Mouse (Mus musculus): ENCODE data around the gene Nrm.

Nrm gene

DNA sequence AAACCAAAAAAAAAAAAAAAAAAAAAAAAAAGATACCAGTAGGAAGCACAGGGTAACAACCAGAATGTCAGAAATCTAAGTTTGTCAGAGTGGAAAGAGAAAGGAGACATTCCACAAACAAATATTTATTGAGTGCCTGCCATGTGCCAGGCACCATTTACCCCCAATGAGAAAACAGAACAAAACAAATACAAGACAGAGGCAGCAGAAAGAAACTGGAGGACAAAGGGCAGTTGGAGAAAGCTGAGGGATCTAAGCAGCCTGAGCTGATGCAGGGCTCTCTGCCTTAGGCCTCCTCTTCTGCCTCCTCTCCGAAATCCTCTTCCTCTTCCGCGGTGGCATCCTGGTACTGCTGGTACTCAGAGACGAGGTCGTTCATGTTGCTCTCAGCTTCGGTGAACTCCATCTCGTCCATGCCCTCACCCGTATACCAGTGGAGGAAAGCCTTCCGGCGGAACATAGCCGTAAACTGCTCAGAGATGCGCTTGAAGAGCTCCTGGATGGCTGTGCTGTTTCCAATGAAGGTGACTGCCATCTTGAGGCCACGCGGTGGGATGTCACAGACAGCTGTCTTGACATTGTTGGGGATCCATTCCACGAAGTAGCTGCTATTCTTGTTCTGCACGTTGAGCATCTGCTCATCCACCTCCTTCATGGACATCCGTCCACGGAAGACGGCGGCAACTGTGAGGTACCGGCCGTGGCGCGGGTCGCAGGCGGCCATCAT lies 26.3 kb upstream of the Nrm start:
- DNase-seq (ENCODE audit: low read depth, low spot score), result peak; percentile 55

DNA sequence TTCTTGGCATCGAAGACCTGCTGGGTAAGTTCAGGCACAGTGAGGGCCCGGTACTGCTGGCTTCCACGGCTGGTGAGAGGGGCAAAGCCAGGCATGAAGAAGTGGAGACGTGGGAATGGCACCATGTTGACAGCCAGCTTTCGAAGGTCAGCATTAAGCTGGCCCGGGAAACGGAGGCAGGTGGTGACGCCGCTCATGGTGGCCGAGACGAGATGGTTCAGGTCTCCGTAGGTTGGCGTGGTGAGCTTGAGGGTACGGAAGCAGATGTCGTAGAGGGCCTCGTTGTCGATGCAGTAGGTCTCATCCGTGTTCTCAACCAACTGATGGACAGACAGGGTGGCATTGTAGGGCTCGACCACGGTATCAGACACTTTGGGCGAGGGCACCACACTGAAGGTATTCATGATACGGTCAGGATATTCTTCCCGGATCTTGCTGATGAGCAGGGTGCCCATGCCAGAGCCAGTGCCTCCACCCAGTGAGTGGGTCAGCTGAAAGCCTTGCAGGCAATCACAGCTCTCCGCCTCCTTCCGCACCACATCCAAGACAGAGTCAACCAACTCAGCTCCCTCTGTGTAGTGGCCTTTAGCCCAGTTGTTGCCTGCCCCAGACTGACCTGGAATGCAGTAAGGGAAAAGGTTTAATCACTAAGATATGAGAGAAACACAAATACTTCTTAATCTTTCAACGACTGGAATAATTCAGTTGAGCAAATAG lies 25.5 kb upstream of the Nrm start:
- DNase-seq (ENCODE audit: low read depth, low spot score), result no peak

DNA sequence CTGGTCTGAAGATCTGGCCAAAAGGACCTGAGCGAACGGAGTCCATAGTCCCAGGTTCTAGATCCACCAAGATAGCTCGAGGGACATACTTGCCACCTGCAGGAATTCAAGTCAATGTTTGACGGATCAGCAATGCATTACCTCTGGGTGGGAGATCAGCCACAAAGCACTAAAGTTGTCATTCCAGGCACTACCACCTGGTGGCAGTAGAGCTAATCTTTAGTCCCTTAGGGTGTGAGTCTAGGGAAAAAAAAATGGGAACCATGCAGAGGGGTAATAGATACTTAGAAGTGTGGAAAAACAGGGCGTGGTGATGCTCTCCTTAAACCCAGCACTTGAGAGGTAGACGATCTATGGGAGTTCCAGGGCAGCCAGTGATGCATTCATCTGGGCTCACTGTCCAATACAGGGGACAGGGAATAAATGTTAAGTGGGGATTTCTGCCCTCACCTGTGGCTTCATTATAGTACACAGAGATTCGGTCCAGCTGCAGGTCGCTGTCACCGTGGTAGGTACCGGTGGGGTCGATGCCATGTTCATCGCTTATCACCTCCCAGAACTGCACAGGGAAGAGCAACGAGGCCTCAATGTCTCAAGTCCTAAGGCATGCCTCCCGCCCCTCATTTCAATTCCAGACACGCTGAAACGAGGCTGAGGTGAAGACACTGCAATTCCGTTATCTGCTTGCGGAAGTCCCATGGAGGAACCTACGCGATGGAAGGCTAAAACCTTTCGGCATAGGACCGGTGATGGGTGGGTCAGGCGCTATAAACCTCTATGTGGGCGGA lies 24.7 kb upstream of the Nrm start:
- peak; percentile 98 for DNase-seq (ENCODE audit: low read depth, low spot score)

DNA sequence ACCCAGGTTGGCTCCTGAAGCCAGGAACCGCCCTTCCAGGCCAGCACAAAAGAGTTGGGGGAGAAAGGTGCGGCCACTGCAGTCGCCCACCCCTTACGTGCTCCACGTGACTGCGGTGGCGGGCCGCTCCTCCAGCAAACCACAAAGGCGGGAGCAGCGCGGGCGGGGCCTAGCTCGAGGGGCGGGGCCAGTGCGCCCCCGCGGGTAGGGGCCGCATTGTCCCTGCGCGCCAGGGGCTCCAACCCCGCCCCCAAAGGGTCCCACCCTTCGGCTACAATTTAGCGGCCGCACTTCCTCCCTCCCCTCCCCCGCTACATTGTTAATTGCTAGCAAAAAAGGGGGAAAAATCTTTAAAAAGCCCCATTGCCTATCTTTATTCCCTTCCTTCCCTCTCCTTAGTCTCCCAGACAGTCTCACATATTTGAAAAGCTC lies 24.1 kb upstream of the Nrm start:
- DNase-seq (ENCODE audit: low read depth, low spot score), result peak; percentile 84

DNA sequence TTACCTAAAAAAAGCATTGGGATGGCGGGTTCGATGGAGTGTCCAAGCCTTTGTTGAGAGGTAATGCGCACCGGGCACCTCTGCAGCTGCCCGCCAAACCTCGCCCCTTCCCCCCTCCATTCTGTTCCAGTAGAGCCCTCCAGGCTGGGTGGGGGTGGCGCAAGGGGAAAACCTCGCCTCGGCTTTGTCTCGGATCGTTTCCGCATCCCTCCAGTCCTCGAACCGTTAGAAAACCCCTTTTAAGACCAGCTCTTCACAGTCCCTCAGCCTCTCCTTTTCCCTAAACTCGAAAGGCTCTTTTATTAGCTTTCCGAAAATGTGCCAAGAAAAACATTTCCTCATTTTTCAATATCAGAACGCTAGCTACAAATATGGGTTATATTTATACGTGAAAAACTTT lies 23.6 kb upstream of the Nrm start:
- peak; percentile 72 for DNase-seq (ENCODE audit: low read depth, low spot score)

DNA sequence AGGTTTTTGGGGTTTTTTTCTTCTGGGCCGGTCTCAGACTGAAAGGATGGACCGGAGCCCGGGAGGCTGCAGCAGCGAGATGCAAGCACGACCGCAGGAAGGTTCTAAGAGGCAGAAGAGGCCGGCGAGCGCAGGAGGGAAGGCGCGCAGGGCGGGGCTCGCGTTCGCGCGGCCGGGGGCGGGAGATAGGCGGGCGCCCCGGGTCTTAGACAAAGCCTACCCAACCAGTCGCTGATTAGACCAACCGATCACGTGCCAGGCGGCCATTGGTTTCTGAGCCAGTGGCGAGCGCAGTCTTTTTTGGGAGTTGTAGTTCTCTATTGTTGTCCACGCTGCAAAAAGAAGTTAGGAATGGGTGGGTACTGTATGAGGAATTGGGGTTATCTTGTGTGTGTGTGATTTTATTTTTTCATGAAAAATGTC lies 23.0 kb upstream of the Nrm start, which contains the start of gene Tubb5:
Gene Tubb5, minus strand, starts transcription at position 185 of the 423 bp plus-strand sequence.
- DNase-seq (ENCODE audit: low read depth, low spot score), result peak; percentile 99

DNA sequence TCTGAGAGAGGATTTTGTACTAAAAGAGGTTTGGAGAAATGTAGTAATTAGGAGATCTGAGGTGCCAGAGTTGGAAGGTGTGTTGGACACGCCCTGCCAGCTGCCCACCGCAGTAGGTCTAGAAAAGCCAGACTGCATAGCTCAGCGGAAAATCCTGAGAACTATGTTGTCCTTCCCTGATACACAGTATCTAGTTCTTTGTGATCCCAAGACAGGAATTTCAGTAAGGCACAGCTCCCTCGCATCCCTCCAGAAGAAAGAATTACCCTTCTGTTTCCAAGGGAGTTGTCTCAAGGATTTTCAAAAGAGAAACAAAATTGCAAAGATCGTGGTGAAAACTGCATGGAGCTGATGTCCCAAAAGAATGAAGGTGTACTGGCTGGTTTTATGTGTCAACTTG lies 22.5 kb upstream of the Nrm start:
- no peak for DNase-seq (ENCODE audit: low read depth, low spot score)

DNA sequence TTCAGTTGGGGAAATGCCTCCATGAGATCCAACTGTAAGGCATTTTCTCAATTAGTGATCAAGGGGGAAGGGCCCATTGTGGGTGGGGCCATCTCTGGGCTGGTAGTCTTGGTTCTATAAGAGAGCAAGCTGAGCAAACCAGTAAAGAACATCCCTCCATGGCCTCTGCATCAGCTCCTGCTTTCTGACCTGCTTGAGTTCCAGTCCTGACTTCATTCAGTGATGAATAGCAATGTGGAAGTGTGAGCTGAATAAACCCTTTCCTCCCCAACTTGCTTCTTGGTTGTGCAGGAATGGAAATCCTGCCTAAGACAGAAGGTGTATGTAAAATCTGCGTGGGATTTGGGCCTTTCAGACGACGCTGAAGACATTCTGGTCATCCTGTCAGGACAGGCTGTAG lies 22.1 kb upstream of the Nrm start:
- DNase-seq (ENCODE audit: low read depth, low spot score), result peak; percentile 53

DNA sequence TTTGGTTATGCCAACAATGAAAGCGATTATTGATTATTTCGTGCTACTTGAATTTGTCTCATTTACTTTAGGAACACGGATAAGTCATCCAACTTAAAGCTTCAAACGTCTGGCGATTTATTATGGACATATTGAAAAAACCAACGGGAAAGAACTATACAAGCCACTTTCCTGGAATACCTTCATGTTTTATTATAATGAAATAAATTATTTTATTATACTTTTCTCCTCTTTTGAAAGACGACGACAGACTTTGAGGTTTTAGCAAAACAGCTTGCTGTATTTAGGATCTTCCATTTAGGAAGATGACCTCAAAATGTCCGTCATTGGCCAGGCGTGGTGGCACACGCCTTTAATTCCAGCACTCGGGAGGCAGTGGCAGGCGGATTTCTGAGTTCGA lies 20.6 kb upstream of the Nrm start:
- DNase-seq (ENCODE audit: low read depth, low spot score), result peak; percentile 25

DNA sequence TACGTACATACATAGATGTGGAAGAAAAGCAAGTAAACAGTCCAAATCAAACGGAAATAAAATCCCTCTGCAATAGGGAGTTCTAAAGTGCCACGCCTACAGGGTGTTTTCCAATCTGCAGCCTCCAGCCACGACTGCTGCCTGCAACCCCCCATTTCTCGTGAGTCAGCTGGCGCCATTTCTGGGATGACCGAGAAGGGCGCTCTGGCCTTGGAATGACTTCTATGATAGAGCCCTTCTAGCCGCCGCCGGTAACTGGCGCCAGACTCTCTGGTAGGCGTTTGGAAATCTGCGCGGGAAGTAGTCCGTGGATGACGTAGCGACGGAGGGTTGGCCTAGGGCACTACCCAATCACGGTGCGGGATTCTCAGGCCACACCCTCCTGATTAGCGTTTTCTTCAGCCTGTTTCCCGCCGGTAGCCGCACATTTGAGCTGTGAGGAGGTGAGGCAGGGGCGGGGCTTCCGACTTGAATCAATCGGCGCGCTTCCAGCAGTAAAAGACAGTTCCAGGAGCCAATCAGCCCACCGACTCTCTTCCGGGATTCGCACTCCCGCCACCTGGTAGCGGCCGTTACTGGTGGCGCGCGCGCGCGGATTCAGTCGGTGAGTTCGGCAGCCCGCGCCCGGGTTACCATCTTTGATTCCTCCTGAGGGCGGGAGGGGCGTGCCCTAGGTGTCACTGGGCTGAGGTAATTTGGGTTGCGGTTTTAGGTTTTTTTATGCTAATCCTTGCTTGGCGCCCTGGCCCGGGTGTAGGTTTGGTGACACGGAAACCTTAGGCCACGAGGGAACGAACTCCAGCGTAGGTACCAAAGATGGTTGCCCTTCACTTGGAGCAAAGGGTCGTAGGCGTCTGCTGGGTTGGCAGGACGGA lies 19.8 kb upstream of the Nrm start, which contains the start of gene Mdc1:
Gene Mdc1, plus strand, starts transcription at position 440 of the 875 bp plus-strand sequence.
- DNase-seq (ENCODE audit: low read depth, low spot score), result peak; percentile 100

DNA sequence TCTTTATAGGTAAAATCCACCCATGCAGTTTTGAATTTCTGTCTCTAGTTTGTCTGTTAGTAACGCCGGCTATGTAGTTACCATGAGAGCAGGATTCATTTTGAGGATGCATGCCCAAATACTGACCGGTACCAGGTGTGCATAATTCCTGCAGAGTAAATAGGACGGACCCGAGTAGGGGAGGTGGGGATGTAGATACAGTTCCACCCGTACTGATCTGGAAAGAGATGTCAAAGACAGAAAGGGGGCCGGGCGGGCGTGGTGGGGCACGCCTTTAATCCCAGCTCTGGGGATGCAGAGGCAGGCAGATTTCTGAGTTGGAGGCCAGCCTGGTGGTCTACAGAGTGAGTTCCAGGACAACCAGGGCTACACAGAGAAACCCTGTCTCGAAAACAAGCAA lies 19.1 kb upstream of the Nrm start:
- DNase-seq (ENCODE audit: low read depth, low spot score), result no peak

DNA sequence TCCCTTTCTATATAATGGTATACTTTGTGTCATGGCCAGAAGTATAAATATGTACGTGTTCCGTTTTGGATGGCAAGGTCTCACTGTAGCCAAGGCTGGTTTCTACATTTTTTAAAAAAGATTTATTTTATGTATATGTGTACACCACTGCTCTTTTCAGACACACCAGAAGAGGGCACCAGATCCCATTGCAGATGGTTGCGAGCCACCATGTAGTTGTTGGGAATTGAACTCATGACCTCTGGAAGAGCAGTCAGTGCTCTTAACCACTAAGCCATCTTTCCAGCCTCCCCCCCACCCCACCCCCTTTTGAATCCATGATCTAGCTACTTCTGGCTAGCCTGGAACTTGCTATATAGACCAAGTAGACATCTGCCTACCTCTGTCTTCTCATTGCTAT lies 17.6 kb upstream of the Nrm start:
- peak; percentile 55 for DNase-seq (ENCODE audit: low read depth, low spot score)

DNA sequence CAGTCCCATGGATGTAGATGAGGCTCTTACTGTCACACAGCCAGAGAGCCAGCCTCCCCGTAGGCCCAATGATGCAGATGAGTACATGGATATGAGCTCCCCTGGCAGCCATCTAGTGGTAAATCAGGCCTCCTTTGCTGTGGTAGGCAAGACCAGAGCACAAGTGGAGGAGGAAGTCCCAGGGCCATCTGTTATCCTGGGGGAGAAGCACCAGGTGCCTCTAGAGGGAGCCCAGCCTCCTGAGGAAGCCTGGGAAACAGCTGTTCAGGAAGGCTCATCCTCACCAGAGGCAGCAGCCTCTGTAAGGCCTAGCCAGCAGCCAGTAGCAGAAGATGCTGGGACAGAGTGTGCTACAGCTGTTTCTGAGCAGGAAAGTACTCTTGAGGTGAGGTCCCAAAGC lies 13.0 kb upstream of the Nrm start:
- DNase-seq (ENCODE audit: low read depth, low spot score), result peak; percentile 54

DNA sequence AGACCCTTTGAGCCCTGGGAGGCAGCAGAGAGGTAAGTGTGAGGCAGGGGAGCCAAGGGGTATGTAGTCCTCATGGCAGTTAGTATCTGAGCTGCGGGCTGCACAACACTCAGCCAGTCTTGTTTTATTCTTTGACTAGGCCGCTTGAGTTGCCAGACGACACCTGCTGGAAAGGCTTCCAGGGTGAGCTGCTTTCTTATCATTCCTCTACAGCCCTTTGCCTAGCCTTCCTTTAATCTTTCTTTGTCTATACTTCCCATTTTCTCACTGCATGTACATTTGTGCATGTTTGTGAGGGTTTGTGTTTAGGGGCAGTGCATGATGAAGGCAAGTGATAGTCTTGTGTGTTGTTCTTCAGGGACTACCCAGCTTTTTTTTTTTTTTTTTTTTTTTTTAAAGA lies 10.1 kb upstream of the Nrm start:
- DNase-seq (ENCODE audit: low read depth, low spot score), result no peak

DNA sequence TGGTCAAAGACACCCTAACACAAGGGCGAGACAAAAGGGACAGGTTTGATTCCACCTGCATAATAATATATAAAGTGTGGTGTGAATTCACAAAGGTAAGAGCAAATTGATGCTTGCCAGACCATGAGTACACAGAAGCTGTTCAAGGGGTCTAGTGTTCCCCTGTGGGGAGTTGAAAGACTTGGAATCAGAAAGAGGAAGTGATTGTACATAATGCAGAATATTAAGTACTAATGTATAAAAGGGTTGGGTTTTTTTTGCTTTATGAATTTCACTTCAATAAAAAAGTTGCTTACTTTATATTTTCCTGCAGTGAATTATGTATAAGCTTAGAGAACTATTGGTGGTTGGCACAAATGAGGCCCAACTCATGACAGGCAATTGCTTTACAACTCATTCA lies 1.7 kb upstream of the Nrm start:
- DNase-seq (ENCODE audit: low read depth, low spot score), result no peak

DNA sequence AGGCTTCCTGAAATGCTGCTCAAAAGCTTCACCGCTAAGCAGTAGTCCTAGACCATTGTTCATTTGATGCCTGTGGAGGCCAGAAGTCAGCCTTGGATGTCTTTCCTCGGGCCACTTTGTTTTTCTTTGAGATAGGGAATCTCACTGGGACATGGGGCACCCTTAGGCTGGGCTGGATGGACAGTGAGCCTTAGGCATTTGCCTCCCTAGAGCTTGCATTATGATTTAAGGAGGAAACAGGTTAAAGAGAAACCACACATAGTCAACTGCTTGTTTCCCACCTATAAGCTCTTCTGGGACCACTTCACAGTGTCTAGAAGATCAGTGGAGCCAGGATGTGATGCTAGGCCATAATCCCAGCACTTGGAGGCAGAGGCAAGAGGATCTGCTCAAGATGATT lies 1.3 kb upstream of the Nrm start:
- no peak for DNase-seq (ENCODE audit: low read depth, low spot score)

DNA sequence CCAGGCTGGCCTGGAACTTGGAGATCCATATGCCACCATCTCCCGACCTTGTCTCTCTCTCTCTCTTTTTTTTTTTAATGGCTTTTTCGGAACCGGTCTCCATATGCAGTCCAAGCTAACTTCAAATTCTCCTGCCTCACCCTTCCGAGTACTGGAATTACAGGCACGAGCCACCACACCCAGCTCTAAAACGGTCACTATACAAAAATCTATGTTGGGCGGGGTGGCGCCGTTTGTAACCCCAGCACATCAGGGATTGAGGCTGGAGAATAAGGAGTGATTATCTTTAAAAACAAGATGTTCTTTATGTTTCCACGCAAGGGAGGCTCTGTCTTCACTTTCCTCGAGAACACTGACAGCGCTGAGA lies 304 bp upstream of the Nrm start:
- DNase-seq (ENCODE audit: low read depth, low spot score), result no peak

DNA sequence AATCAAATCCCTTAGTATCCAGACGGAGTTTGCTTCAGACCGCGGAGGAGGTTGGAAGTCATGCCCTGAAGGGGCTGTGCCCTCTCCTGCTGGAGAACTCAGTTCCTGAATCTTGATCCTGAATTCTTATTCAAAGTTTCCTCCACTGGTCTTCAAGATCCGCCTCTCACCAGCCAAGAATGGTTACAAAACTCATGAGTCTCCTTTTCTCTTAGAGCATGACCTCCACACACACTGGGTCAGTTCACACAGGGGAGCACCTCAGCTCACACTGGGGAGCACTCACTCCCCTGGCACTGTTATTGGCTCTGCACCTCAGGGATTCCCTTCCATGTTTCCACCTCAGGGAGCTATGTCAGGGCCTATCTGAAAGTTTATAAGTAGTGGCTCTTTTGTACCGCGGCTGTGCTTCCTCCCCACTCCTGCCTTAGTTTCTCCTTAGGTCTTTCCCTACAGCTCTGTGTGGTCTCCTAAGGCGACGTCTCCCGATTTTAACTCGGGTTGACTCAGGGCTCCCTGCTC lies 3.8 kb downstream of the Nrm start:
- no peak for DNase-seq (ENCODE audit: low read depth, low spot score)

DNA sequence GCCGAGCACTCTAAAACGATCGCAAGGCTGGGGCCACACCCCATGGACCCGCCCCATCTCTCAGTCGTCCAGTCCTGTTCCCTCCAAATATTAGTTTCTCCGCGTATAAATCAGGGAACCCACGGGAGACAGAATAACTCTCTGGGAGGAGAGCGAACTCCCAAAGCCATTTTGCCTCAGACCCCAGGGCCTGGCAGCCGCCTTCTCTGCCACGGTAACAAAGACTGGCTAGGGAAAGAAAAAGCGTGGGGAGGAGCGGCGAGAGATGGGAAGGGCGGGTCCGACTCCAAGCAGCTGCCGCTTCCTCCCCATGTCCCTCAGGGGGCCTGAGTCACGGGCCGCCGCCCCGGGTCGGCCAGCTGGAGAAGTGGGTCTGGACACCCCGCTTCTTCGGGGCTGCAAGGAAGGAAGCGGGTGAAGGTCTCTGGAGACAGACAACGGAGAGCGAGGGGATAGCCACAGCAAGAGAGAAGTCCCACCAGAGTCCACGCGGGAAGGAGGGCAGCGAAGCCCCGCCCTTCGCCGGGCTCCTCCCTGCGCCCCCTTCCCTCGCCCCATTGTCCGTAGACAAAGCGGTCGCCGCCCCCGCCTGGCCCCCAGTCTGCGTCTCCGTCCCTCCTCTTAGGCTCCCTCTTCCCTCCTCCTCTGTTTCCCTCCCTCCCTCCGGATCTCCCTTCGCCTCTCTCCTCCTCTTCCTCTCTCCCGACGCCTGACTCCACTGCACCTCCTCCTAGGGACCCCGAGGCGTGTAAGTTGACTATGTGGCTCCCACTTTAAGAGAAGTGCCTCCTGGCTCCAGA lies 4.6 kb downstream of the Nrm start, which contains the start of gene Ppp1r18:
Gene Ppp1r18, plus strand, starts transcription at position 113 of the 800 bp plus-strand sequence.
- DNase-seq (ENCODE audit: low read depth, low spot score), result peak; percentile 88

DNA sequence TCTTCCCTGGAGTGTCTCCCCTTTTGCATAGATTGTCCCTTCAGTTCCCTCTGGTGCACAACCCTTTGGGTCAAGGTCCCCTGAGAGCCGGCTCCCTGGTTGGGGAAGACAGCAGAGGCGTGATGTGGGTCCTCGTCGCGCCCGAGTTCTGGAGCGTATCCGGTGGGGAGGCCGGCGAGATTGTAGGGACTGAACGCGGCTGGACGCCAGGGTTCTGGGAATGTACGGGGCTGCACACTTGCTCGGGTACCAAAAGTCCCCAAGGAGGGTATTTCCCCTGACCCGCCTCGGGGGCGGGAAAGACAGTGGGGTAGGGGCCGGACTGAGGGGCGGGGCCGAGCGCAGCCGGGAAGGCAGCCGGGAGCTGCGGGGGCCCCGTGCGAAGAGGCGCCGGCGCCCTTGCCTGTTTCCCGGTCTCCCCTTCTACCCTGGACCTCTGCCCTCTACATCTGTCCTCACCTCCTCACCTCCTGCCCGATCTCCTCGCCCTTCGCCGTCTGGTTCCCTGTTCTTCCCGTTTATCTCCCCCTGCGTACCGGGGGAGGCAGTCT lies 5.2 kb downstream of the Nrm start:
- peak; percentile 76 for DNase-seq (ENCODE audit: low read depth, low spot score)

Measured in 3T3-L1 (cell line).